Mouse (Mus musculus): ENCODE results near the gene Epha1. TPM values are rescaled to one million over a fixed set of nuclear protein-coding genes. Genes with fewer than 3 reads are reported as not detected.

The Epha1 gene
- total RNA-seq, 2 experiments from 2014 or later = 0.23 TPM; not detected in 1

DNA sequence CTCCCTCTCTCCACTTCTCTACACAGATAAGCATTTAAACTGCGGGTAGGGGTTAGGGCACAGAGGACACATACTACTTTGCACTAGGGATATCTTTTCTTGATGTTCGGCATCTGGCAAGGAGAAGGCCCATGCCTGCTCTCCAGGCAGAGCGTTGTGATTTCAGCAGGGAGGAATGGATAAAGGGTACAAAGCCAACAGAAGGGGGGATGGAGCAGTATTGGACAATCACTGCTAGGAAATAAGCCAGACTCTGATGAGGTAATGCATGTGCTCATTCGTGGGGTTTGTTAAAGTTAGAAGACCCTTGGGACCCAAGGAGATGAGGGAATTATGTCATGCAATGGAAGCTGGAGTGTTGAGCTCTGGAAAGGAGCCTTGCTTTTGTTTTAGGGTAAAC lies 1.6 kb upstream of the Epha1 start:
- DNase-seq (ENCODE audit: low spot score in 2 of 2) = no peak

DNA sequence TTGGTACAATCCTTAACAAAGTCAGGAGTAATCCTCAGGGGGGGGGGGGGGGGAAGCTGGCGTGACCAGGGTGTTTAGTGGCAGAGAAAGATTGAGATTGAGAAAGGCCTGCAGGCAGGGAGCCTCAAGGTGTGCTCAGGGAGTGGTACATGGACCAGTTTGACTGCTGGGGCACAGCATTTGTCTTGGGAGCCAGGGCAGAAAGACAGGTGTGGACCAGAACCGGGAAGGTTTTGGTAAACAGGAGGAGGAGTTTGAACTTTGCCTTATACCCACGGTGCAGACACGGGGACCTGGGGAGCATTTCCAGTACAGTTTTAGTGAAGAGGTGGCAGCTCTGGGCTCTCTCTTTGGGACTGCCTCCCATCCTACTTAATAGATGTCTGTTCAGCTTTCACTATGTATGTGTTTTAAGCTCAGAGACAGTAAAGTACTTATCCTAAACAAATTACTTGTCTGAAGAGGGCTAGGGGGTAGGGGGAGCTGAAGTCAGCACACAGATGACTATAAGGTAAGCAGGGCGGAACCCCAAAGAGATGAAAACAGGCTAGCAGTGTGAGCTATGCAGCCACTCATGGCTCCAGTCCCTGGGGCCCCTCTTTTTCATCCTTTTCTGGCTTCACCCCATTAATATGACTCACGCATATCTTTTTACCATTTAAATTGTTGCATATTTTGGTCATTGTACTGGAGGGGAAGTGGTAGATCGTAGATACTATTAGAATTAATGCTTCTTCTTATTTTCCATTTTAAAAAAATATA lies 782 bp upstream of the Epha1 start:
- DNase-seq (ENCODE audit: low spot score in 2 of 2) = no peak

DNA sequence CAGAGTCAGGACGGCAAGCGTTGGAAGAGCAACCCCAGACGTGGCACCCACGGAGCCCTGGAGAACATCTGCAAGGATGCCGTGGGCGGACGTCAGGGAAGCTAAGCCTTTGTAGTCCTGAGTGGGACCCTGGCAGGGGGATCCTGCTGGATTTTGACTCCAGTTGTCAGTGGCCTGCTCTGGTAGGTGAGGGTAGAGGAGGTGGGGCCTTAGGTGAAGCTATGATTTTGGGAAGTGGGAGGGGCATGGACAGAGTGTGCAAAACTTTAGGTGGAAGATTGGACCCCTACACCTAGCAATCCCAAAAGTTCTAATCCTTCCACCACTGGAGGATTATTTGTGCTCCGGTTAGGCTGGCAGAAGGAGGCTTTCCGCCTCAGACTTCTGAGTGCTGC lies 650 bp downstream of the Epha1 start:
- DNase-seq (ENCODE audit: low spot score in 2 of 2) = no peak

DNA sequence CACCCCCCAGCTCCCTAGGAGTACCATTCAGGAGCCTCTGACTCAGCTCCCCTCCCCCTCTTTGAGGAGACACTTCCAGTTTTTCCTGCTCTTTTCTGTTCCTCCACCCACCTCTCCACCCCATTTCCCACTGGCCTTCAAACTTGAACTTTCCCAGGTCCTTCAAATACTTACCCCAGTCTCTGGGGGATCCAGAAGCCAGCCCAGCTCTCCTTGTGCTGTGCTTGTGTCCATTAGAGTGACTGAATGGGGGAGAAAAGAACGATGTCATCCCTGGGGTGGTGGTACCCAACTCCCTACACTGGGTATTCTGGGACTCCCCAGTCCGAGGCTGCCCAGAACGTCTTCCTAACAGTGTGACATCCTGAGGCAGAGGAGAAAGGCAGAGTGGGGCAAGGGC lies 1.1 kb downstream of the Epha1 start:
- DNase-seq (ENCODE audit: low spot score in 2 of 2) = no peak

DNA sequence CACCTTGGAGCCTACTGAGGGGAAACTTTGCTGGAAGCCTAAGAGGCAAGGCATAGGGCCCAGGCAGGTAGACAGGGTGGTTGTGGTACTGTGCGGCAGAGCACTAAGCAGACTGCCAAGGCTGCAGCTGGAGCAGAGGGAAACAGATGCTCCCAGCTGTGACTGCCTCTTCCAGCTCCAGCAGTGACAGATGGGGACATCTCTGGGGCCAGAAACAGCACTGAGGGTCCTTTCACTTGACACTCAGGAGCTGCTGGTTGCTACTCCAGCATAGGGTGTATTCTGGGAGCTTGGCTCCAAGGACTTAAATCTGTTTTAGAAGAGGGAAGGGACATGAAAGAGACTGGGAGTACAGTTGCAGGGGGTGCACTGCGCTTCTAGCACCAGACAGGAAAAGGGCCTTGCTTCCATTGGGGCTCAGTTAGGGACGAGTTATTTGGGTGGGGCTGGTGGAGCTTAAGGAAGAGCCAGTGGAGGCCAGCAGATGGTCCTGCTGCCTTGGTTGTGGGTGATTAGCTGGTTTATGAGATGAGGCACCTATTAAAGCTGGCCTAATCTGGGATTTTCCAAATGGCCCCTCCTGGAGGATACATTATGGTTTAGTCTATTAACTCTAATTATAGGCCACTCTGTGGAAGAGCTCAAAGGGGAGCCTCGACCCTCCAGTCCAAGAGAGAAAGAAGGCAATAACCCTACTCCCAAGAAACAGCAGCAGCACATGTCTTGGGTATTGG lies 2.3 kb downstream of the Epha1 start:
- DNase-seq (ENCODE audit: low spot score in 2 of 2) = no peak

DNA sequence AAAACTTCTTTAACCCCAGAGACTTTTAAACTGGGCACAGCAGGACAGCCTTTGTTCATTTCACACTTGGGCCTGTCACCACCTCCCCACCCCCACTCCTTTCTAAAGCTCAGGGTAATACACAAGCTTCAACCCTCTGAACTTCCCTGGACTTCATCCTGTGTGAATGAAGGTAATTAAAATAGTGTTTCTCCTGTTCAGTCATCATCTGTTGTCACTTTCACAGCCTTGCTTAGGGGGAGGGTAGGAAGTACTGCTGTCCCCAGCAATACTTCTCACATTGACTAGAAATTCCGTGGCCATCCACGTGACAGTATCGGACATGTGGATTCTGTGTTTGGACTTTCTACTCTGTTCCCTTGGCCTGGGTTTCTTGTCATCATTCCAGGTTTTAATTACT lies 3.2 kb downstream of the Epha1 start:
- no peak for DNase-seq (ENCODE audit: low spot score in 2 of 2)

DNA sequence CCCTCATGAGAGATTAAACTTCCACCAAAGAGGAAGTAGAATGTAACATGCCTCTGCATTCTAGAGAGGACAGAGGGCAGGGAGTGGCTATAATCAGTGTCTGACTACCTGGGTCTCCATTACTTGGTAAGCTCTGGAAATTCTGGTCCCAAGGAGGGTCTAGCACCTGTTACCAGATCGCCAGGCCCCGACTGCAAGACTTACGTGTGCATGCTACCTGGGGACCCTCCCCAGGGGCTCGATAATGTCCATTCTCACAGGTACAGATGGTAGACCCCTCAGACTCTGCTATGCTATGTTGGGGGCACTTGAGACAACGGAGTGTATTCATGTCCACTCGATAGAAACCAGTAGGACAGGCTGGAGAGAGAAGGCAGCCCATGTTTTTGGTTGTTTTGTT lies 7.9 kb downstream of the Epha1 start:
- no peak for DNase-seq (ENCODE audit: low spot score in 2 of 2)

DNA sequence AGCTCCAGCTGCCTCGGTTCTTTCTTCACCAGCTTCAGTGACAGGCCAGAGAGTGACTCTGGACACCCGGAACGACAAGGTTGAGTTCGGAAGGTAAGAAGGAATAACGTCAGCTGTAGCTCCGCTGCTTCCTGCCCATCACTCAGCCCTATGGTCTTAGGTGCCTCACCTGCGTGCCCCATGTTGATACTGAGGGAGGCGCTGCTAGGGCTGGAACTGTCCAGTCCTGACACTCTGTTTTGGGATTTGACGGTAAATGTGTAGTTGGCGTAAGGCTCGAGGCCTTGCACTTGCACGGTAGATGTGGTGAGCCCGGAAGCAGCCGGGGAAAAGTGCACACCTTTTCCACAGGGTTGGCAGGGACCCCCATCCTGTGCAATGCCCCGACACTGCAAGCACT lies 8.5 kb downstream of the Epha1 start:
- no peak for DNase-seq (ENCODE audit: low spot score in 2 of 2)

DNA sequence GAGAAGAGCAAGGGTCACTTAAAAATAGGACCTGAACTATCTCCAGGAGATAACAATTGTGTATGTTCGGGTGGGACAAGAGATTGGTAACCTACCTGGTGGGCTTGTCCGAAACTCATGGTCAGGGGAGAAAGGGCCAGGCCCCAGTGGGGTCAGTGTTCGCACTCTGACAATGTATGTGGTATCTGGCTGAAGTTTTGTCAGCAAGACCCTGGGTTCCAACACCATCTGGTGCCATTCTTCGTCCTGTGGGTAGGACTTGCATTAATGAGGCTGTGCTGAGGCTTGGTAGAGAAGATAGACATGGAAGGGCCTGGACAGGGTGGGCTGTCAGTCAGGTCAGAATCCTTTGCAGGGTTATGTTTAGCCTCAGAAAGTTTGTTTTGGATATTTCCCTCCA lies 9.0 kb downstream of the Epha1 start:
- no peak for DNase-seq (ENCODE audit: low spot score in 2 of 2)

DNA sequence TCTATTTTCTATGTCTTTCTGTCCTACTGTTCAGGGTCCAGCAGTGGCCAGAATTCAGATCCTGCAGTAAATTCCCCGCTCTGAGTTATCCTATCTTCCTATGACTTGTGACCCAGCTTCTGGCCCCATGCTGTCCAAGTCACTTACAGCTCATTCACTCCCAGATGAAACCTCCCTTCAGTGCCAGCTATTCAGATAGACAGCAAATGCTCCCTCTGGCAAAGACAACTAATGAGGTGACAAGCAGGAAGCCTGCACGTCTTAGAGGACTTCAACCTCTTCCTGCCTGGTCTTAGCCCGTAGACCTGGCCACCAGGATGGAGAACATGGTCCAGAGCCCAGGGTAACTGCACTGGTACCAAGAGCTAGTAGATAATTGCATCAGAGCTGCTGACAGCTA lies 10.1 kb downstream of the Epha1 start:
- no peak for DNase-seq (ENCODE audit: low spot score in 2 of 2)

DNA sequence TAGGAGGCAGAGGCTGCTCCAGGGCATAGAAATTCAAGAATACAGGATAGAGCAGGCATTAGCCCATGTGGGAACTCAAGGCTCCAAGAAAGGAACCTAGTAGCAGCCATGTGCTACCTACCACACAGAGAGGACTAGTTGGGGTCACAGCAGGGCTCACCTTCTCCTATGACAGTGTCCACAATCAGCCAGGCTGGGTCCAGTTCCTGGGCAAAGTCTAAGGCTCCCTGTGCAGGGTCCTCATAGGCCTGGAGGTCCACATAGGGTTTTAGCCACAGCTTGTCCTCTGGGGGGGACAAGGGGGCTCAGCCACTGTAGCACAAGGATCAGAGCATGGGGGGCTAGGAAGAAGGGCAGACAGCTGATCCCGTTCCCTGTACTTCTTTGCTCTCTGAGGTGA lies 10.6 kb downstream of the Epha1 start:
- no peak for DNase-seq (ENCODE audit: low spot score in 2 of 2)

DNA sequence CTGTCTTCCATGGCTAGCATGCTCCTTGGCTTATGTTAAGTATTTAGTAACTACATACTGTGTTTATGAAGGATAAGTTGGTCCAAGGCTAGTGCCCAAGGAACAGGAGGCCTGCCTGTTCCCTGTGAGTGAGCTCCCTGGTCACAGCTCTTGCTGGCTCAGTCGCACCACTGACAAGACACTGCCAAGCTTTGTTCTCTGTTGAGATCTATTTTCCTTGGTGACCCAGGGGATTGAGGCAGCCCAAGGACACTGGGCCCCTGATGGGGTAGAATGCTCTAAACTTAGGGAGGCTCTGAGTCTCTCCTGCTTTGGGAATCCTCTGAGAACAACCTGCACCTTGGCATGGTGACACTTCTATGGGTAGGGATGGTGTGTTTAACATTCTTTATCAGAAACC lies 11.0 kb downstream of the Epha1 start:
- no peak for DNase-seq (ENCODE audit: low spot score in 2 of 2)

DNA sequence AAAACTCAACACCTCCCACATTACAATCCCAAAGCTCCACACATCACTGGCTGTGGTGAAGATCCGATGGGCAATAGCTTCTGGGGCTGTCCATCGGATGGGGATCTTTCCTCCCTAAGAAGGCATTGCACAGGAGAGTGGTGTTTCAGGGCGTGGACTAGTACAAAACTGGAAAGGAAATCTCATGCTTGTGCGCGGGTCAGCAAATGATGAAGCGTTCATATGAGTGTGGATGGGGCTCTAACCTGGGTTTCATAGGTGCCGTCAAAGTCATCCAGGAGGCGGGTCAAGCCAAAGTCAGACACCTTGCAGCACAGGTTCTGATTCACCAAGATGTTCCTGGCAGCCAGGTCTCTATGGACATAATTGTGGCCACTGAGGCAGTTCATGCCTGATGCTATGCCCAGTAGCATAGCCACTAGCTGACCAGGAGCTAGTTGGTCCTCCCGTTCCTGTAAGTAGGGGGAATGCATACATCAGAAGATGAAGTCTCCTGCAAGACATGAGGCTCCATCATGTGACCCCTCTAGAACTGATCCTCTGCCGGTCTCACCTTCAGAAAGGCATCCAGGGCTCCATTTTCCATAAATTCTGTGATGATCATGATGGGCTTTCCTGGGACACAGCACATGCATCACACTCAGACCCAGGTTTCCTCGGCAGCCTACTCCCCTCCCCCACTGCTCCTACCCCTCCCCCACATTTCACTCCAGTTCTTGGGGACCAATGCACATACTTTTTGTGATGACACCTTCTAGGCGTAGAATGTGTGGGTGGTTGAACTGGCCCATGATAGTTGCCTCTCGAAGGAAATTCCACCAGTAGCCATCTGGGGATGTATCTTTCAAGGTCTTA lies 11.8 kb downstream of the Epha1 start:
- DNase-seq (ENCODE audit: low spot score in 2 of 2) = no peak

DNA sequence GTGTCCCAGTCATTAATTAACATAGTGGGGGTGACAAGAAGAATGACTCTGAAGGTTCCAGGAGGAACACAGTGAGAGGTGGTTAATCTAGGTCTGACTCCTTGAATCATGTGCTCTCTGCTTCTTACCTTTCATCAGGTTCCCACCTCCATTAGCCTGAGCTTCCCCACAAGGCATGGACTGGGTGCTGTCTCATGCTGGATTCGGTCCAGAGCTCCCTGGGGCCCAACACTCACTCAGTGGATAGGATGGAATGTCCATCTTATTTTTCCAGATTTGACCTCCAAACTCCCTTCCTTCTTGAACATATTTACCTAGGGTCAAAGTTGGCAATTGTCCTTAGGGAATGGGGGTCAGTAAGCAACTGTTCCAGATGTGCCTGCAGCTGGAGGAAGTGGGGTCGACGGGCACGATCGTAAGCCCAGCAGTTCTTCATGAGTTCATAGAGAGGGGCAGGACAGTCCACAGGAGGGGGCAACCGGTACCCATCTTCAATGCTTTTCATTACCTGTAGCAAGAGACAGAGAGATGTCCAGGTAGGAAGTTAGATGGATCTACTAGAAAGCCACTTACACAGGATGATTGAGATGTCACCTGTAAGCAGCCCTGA lies 12.7 kb downstream of the Epha1 start:
- no peak for DNase-seq (ENCODE audit: low spot score in 2 of 2)

DNA sequence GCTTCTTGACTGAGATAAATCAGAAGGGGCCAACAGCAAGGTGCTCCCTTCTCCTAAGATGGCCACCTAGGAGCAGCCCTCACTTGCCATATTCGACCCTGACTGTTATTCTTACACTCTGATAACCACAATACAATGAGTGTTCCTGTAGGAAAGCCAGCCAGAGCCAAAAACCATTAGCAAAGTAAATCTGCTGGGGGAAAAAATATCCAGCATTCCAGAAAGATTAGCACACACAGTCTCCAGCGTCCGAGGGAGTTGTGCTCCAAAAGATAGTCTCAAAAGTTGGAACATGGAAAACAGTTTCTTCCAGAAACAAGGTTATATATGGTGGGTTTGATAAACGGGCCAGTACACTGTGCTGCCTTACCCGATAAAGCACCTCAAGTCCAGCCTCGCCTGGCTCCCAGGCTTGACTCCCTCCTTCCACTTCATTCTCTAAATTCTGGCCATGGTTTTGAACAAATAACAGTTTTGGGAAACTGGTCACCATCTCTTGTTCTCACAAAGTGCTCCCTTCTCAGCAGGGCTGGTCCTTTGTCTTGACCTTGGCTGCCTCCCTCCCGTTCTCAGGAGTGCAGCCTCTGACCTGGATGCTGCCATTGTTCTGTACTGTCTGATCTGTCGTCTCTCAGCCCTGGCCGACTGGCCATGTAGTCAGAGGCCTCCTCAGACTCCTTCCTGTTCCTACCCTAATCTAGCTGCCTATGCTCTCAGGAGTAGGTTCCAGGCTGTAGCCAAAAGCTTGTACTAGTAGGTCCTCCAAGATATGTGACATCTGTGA lies 13.5 kb downstream of the Epha1 start:
- DNase-seq (ENCODE audit: low spot score in 2 of 2) = no peak

DNA sequence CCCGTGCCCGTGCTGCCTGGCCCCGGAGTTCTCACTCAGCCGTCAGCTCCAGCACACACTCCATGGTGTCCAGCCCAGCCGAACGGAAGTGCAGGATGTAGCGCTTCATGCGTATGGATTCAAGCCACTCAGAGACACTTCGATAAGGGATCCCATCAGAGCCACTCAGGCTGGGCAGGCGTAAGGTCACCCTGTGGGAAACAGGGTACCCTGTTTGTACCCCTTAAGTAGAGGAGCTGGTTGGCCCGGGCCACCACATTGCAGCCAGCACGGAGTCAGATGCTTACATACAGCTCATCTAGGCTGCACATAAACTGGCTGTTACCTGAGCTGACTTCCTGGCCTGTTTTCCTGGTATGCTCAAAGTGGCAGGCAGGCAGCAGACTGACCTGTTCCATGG lies 14.2 kb downstream of the Epha1 start:
- DNase-seq (ENCODE audit: low spot score in 2 of 2) = no peak

DNA sequence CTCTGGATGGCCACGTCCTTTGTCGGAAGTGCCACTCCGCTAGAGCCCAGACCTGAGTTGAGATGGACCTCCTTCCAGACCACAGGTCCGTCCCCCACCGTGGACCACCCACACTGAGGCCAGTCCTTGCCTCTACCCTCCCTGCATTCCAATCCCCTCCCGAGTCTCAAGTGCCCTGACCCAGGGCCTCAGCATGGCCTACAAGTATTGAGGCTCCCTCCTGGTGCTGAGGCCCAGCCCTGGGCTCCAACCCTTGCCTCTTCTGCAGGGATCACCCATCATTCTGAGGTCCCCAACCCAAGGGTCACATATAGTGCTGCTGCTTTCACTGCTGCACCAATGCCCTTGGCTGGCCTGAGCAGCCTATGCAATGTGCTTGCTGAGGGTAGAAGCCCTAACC lies 15.2 kb downstream of the Epha1 start:
- no peak for DNase-seq (ENCODE audit: low spot score in 2 of 2)

DNA sequence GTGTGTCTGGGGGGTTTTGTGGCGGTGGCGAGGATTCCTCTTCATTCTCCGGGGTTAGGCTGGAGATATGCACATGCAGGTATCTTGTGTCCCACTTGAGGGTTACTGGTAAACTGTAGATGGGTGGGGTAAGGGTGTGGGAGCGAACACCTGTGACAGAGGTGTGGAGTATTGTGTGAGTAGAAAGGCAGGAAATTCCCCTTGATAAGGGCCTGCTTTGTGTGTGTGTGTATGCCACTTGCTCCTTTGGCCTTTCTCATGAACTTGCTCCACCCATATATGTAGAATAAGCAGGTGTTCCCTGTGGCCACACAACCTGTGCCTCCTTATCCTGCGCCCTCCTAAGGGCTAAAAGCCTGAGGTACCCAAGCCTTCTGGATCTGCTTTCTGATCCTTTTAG lies 16.2 kb downstream of the Epha1 start:
- DNase-seq (ENCODE audit: low spot score in 2 of 2) = no peak

DNA sequence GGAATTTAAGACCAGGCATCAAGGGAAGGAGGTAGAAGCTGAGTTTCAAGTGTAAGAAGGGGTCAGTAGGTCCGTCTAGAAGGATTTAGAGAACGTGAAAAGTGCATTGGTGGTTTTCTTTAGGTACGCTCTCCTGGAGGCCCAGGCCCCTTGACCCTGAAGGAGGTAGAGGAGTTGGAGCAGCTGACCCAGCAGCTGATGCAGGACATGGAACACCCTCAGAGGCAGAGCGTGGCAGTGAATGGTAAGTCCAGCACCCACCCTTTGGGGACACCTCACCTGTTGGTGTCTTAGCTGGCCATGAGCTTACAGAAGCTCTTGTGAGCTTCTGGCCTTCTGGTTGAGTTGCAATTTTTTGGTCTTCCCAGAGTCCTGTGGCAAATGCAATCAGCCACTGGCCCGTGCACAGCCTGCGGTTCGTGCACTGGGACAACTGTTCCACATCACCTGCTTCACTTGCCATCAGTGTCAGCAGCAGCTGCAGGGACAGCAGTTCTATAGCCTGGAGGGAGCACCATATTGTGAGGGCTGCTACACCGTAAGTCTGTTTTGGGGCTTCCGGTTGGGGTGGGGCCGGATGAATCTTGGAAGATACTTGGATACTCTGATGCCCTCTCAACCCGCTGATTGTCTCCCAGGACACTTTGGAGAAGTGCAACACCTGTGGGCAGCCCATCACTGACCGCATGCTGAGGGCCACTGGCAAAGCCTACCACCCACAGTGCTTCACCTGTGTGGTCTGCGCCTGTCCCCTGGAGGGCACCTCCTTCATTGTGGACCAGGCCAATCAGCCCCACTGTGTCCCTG lies 17.1 kb downstream of the Epha1 start:
- no peak for DNase-seq (ENCODE audit: low spot score in 2 of 2)

DNA sequence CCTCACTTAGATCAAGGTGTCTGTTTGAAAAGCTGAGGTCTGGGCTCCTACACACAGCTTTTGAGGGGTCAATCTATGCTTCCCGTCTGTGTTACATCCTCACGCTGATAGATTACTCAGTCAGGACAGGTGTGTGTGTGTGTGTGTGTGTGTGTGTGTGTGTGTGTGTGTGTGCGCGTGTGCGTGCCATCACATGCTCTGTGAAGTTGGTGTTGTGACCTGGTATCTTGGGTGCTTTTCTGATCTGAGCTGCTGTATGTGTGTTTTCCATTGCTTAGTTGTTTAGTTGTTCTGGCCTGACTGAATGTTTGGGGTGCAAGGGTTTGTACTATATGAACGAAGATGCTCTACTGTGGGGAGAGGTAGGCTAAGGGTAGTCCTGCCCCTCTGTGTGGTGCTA lies 17.7 kb downstream of the Epha1 start:
- no peak for DNase-seq (ENCODE audit: low spot score in 2 of 2)

Measured in left cerebral cortex, adult 18-20 months (tissue).